Mouse (Mus musculus) midbrain, embryonic 11.5 days (tissue): ENCODE results near the gene Olfr125. TPM values are rescaled to one million over a fixed set of nuclear protein-coding genes. Genes with fewer than 3 reads are reported as not detected.

Source experiments
- ATAC-seq: fragments of 200-750 bp; cut with Nextera tagmentation; 2 replicates; pipeline ENCODE4 v1.8.0; 2017; ENCODE audit warnings: moderate TSS enrichment, moderate library complexity; ENCODE audit not compliant: low FRiP score
- DNase-seq: peaks from one replicate; pipeline ENCODE4 v3.0.0; 2015; ENCODE audit warnings: low spot score; ENCODE audit errors: missing footprints
- H3K27ac ChIP-seq: fragments of 300-500 bp; sonication (generic); 2 replicates; pipeline ENCODE4 v1.5.1; 2014; ENCODE audit warnings: low read depth, low read length
- H3K27me3 ChIP-seq: fragments of 300-500 bp; sonication (generic); 2 replicates; pipeline ENCODE4 v1.6.1; 2014; ENCODE audit warnings: mild to moderate bottlenecking, low read length, moderate library complexity, mixed read lengths; ENCODE audit not compliant: control insufficient read depth, insufficient read depth
- H3K36me3 ChIP-seq: fragments of 300-500 bp; sonication (generic); 2 replicates; pipeline ENCODE4 v1.6.1; 2014; ENCODE audit warnings: mild to moderate bottlenecking, low read length, moderate library complexity, mixed read lengths; ENCODE audit not compliant: control insufficient read depth, insufficient read depth
- H3K4me1 ChIP-seq: fragments of 300-500 bp; sonication (generic); 2 replicates; pipeline ENCODE4 v1.6.1; 2014; ENCODE audit warnings: low read length; ENCODE audit not compliant: control insufficient read depth, insufficient read depth
- H3K4me2 ChIP-seq: fragments of 300-500 bp; sonication (generic); 2 replicates; pipeline ENCODE4 v1.6.1; 2014; ENCODE audit warnings: mild to moderate bottlenecking, moderate library complexity
- H3K4me3 ChIP-seq: fragments of 300-500 bp; sonication (generic); 2 replicates; pipeline ENCODE4 v1.5.1; 2014; ENCODE audit warnings: low read depth, low read length
- H3K9ac ChIP-seq: fragments of 300-500 bp; sonication (generic); 2 replicates; pipeline ENCODE4 v1.6.1; 2014; ENCODE audit warnings: low read length
- H3K9me3 ChIP-seq: fragments of 300-500 bp; sonication (generic); 2 replicates; pipeline ENCODE4 v1.6.1; 2016; ENCODE audit warnings: low read length; ENCODE audit not compliant: control insufficient read depth
- WGBS: fragments of 180-500 bp; shearing (Covaris S2); extraction: QIAGEN DNeasy Blood & Tissue Kit; methylation state at CpG from one replicate; pipeline ENCODE4 v1.1.7; 2014; 5-methylcytosine and 5-hydroxymethylcytosine counted together
- polyA plus RNA-seq: library from polyadenylated mRNA; unstranded; fragments of >200 nt; fragmentation: Nextera tagmentation; extraction: Ambion mirVana; gene quantifications from 2 replicates; pipeline ENCODE4 v1.2.1, GENCODE M21; 2014

The Olfr125 gene
- not detected in 2 replicates for polyA plus RNA-seq

DNA sequence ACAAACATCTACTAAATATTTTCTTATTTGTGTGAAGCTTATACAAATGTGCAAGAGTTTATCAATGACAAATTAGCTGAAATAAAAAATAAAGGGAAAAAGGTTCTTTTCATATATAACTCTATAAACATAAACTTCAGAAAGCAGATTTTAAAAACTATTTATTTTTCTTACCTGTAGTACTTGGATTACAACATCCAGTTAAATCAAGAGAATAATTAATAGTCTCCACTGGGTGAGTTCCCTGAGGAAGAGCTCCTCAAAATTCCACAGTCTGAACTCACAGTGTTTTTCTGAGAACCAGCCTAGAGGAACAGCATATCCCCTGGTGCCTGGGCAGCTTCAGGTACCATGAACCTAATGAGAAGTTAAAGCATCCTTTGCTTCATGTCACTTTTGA is at the start of gene Olfr125:
Gene Olfr125, plus strand, starts transcription at position 301 of the 400 bp plus-strand sequence.
- H3K9me3 ChIP-seq, result no peaks in the 10 kb centered on the region
- H3K36me3 ChIP-seq, result no peaks in the 10 kb centered on the region
- H3K4me1 ChIP-seq, result no peaks in the 10 kb centered on the region
- no peak within 1 kb of the TSS for H3K9ac ChIP-seq
- no peak within 1 kb of the TSS for H3K27ac ChIP-seq
- no peak within 1 kb of the TSS for H3K4me3 ChIP-seq
- H3K27me3 ChIP-seq, result no peaks in the 10 kb centered on the region
- DNase-seq (no peak), ATAC-seq (no peak)
- H3K4me2 ChIP-seq, result no peak within 1 kb of the TSS

DNA sequence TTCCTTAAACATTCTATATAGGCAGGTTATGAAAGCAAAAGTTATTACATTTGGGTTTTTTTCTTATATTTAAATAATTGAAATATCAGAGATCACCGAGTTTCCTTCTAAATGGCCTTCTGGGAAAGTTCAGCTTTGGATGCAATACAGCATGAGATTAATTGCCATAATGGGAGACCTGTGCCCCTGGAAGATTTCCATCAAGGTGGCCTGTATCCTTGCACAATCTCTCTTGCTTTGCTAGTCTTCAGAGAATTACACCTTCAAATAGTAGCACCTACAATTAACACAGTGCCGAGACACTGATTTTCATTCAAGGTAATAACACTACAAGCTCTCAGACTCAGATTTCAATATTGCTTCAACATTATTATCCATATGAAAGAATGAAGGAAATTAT is 39.5 kb upstream of the Olfr125 start, which contains the start of gene Olfr123:
Gene Olfr123, plus strand, starts transcription at position 301 of the 400 bp plus-strand sequence.
- no peak within 1 kb of the TSS for H3K9ac ChIP-seq
- 92% methylated on average over 2 of the region's 2 CpGs for WGBS
- H3K36me3 ChIP-seq, result no peaks in the 10 kb centered on the region
- H3K4me3 ChIP-seq, result no peak within 1 kb of the TSS
- DNase-seq (no peak), ATAC-seq (no peak)
- no peak within 1 kb of the TSS for H3K4me2 ChIP-seq
- no peaks in the 10 kb centered on the region for H3K9me3 ChIP-seq
- no peak within 1 kb of the TSS for H3K27ac ChIP-seq
- no peaks in the 10 kb centered on the region for H3K27me3 ChIP-seq
- H3K4me1 ChIP-seq, result no peaks in the 10 kb centered on the region

DNA sequence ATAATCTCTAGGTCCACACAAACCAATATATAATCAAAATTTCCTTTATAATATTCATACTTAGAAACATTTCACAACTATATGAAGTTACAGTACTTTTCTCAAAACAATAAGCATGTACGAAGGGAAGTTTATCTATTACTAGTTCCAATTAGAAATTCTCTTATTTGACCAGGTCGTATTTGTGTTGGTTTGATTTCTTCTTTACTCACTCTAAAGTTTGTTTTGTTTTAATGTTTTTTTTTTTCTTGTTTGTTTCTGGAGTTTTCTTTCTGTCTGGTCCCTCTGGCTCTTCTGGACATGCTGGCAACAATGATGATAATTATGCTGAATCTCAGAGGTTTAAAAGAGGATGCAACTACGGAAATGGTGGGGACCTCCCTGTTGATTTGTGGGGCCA is 33.2 kb upstream of the Olfr125 start, which contains the start of gene Olfr124:
Gene Olfr124, plus strand, starts transcription at position 301 of the 400 bp plus-strand sequence.
- 83% methylated on average over 3 of the region's 3 CpGs for WGBS
- ATAC-seq, result no peak
- H3K4me3 ChIP-seq, result no peak within 1 kb of the TSS
- no peaks in the 10 kb centered on the region for H3K36me3 ChIP-seq
- no peak within 1 kb of the TSS for H3K27ac ChIP-seq
- H3K27me3 ChIP-seq, result no peaks in the 10 kb centered on the region
- no peak within 1 kb of the TSS for H3K4me2 ChIP-seq
- no peaks in the 10 kb centered on the region for H3K9me3 ChIP-seq
- no peak for DNase-seq
- no peak within 1 kb of the TSS for H3K9ac ChIP-seq
- no peaks in the 10 kb centered on the region for H3K4me1 ChIP-seq

DNA sequence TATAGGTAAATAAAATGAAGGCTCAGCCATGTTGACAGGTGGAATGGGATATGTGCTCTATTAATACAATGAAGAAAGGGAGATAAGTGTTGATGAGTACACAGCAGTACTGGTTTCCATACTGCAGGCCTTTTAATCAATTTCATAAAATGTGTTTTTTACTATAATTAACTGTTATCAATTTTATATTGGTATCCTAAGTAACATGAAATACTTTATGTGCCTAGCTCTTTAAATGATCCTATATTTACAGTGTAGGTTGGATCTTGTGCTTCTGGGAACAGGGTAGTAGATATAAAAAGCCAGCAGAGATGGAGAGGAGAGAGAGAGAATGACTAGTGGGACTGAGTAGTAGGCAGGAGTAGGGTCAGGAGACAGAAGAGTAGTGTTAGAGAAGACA is 14.4 kb downstream of the Olfr125 start, which contains the start of gene Olfr126:
Gene Olfr126, plus strand, starts transcription at position 301 of the 400 bp plus-strand sequence.
- Histone ChIP-seq H3K36me3 (no peaks in the 10 kb centered on the region), H3K4me1 (no peaks in the 10 kb centered on the region), H3K4me3 (no peak within 1 kb of the TSS), H3K27me3 (no peaks in the 10 kb centered on the region), H3K9me3 (no peaks in the 10 kb centered on the region), H3K9ac (no peak within 1 kb of the TSS), H3K4me2 (no peak within 1 kb of the TSS), H3K27ac (no peak within 1 kb of the TSS)
- DNase-seq (no peak), ATAC-seq (no peak)

DNA sequence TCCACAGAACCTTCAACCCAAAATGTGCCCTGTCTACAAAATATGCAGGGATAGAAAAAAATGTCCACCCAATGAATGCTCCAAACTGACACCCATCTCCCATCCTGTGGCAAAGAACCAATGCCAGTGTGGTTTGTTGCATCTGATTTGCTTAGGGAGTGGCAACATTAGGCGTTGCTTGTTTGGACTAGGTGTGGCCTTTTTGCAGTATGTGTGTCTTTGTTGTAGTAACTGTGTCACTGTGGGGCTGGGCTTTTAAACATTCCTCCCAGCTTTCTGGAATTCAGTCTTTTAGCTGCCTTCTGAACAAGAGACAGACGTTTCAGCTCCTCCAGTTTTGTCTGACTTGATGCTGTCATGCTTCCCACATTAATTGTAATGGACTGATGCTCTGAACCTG is 31.2 kb downstream of the Olfr125 start:
- H3K36me3 ChIP-seq, result no peaks in the 10 kb centered on the region
- H3K9me3 ChIP-seq, result no peaks in the 10 kb centered on the region
- no peaks in the 10 kb centered on the region for H3K27me3 ChIP-seq
- DNase-seq, result no peak
- H3K4me3 ChIP-seq, result no peak overlapping the region
- no peak overlapping the region for H3K27ac ChIP-seq
- no peak overlapping the region for H3K9ac ChIP-seq
- WGBS, result 81% methylated on average over 2 of the region's 2 CpGs
- ATAC-seq, result no peak
- no peak overlapping the region for H3K4me2 ChIP-seq
- H3K4me1 ChIP-seq, result no peaks in the 10 kb centered on the region

DNA sequence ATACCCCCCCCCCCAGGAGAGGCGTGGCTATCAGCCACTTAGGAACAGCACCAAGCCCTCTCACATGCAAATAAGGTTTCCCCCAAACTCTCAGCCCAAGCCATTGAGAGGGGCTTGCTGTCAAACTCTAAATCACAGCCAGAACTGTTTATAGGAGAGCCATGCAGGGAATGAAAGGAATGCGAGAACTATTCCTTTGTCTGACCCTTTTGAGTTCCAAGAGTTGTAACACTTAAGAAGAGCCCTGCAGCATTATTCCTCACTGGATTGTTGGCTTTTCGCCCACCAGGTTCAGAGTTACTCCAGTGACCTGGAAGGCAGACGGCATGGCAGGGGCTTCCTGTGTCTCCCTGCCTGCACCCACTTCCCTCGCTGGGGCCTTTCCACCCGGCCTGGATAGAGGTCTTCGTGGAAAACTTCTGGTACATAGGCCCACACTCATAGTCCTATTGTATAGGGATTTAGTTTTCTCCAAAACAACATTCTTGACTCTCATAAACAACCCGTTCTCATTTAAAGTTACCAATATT is 37.0 kb downstream of the Olfr125 start:
- Histone ChIP-seq H3K27ac (no peak overlapping the region), H3K4me3 (no peak overlapping the region), H3K9ac (no peak overlapping the region), H3K27me3 (no peaks in the 10 kb centered on the region), H3K4me2 (no peak overlapping the region), H3K4me1 (no peaks in the 10 kb centered on the region), H3K36me3 (no peaks in the 10 kb centered on the region), H3K9me3 (no peaks in the 10 kb centered on the region)
- no peak for DNase-seq
- WGBS, result 31% methylated on average over 8 of the region's 8 CpGs
- no peak for ATAC-seq

DNA sequence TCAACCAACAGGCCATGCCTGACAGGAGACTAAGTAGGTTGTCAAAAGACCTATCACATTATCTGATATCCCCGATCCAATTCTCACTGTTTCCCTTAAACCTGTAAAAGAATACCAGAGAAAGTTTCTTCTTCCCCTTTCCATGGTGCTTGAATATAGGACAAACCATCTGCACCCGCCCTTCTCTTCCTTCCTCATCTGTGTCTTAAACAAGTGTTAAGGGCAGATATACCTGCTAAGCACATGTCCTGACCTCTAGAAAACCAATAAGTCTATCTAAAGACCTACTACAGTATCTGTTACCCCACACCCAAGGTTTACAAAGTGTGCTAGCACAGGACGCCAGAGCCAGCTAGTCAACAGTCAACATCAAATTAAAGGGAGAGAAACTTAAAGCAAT is 41.1 kb downstream of the Olfr125 start:
- DNase-seq (no peak), ATAC-seq (no peak)
- H3K36me3 ChIP-seq, result no peaks in the 10 kb centered on the region
- no peak overlapping the region for H3K4me2 ChIP-seq
- no peak overlapping the region for H3K4me3 ChIP-seq
- no peaks in the 10 kb centered on the region for H3K4me1 ChIP-seq
- WGBS, result 86% methylated on average over 3 of the region's 3 CpGs
- no peak overlapping the region for H3K27ac ChIP-seq
- H3K9ac ChIP-seq, result no peak overlapping the region
- H3K27me3 ChIP-seq, result no peaks in the 10 kb centered on the region
- H3K9me3 ChIP-seq, result no peaks in the 10 kb centered on the region

Other genes starting within 250 kb of the Olfr125 start
- gene Olfr114, start 240.2 kb upstream of the Olfr125 start, polyA plus RNA-seq, result not detected in 2 replicates
- gene Olfr115, start 205.8 kb upstream of the Olfr125 start, polyA plus RNA-seq, result not detected in 2 replicates
- gene Olfr116, start 205.8 kb upstream of the Olfr125 start, polyA plus RNA-seq, result not detected in 2 replicates
- gene Olfr117, start 169.2 kb upstream of the Olfr125 start, polyA plus RNA-seq, result not detected in 2 replicates
- not detected in 2 replicates for gene Olfr118, start 166.0 kb upstream of the Olfr125 start, polyA plus RNA-seq
- gene Olfr119, start 136.4 kb upstream of the Olfr125 start, polyA plus RNA-seq, result not detected in 2 replicates
- gene Olfr120, start 111.1 kb upstream of the Olfr125 start, polyA plus RNA-seq, result not detected in 2 replicates
- gene Olfr121, start 84.1 kb upstream of the Olfr125 start, polyA plus RNA-seq, result not detected in 2 replicates
- gene Olfr122, start 64.3 kb upstream of the Olfr125 start, polyA plus RNA-seq, result not detected in 2 replicates
- gene Olfr123, start 39.4 kb upstream of the Olfr125 start, polyA plus RNA-seq, result not detected in 2 replicates
- not detected in 2 replicates for gene Olfr124, start 33.1 kb upstream of the Olfr125 start, polyA plus RNA-seq
- gene Olfr126, start 14.5 kb downstream of the Olfr125 start, polyA plus RNA-seq, result not detected in 2 replicates
- not detected in 2 replicates for gene Olfr127, start 67.5 kb downstream of the Olfr125 start, polyA plus RNA-seq
- not detected in 2 replicates for gene Olfr128, start 87.6 kb downstream of the Olfr125 start, polyA plus RNA-seq
- not detected in 2 replicates for gene Olfr761, start 120.1 kb downstream of the Olfr125 start, polyA plus RNA-seq
- 0.03 TPM in 1 of 2 replicates, not detected in the other for gene Olfr129, start 227.1 kb downstream of the Olfr125 start, polyA plus RNA-seq
- not detected in 2 replicates for gene Olfr130, start 231.0 kb downstream of the Olfr125 start, polyA plus RNA-seq